Mouse (Mus musculus): ENCODE measurements around the gene Igfals. TPM values are rescaled to one million over a fixed set of nuclear protein-coding genes. Genes with fewer than 3 reads are reported as not detected.

Gene Igfals
- polyA plus RNA-seq, 1 experiment from 2014 or later, result 1.2 TPM

DNA sequence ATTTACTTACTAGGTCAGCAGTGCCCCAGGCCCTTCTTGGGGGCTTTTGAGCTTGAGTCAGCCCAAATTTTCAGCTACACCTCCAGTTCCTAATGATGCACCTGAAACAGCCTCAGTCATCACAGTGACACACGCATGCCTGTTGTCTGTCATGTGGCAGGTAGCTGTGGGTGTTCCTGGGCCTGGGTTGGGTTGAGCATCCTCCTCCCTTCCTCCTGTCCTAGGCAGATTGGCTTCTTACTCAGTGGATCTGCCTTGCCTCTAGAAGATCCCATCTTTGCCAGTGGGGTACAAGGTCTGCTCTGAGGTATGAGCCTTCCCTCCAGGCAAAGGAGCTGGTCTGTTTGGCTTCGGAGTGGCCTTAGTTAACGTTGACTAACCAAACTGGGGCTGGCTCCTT is 23.1 kb downstream of the Igfals start:
- Histone ChIP-seq H3K9me3 (ENCODE audit: control insufficient read depth, low read length) (no peaks in the 10 kb centered on the region), H3K4me1 (replicated peaks; ENCODE audit: control insufficient read depth, insufficient read depth, low read length) (peaks cover 18% of the 10 kb centered on the region), H3K4me2 (ENCODE audit: low read depth, low read length) (no peak overlapping the region), H3K27ac (ENCODE audit: low read length) (no peak overlapping the region), H3K4me3 (ENCODE audit: low read length) (no peak overlapping the region), H3K9ac (ENCODE audit: low read length) (no peak overlapping the region), H3K27me3 (ENCODE audit: control insufficient read depth, insufficient read depth, low read depth, low read length) (no peaks in the 10 kb centered on the region), H3K36me3 (ENCODE audit: control insufficient read depth, insufficient read depth, low read length) (peaks cover 30% of the 10 kb centered on the region)
- 67% methylated on average over 3 of the region's 3 CpGs for WGBS
- ATAC-seq (ENCODE audit: low read depth), result no peak

DNA sequence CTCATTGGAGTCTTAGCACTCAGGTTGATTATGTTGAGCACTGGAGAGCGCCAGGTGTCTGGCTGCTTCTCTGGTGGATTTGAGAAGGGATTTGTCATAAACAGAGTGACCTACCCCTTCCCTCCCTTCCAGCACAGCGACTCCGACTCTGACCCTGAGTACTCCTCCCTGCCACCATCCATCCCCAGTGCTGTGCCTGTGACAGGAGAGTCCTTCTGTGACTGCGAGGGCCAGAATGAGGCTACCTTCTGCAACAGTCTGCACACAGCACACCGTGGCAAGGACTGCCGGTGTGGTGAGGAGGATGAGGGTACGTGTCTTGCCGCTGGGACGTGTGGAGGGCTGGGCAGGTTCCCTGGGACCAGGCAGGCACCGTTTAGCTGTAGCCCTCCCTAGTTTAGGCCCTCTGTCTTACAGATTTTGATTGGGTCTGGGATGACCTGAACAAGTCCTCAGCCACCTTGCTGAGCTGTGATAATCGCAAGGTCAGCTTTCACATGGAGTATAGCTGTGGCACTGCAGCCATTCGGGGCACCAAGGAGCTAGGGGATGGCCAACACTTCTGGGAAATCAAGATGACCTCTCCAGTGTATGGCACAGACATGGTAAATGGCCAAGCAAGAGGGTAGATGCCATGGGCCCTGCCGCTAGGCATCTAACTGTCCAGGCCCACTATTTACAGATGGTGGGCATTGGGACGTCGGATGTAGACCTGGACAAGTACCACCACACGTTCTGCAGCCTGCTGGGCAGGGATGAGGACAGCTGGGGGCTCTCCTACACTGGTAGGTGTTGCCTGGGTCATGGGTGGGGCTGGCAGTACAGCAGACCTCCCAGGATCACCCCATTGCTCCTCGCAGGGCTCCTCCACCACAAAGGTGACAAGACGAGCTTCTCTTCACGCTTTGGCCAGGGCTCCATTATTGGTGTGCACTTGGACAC is 24.6 kb downstream of the Igfals start:
- Histone ChIP-seq H3K4me1 (replicated peaks; ENCODE audit: control insufficient read depth, insufficient read depth, low read length) (peaks cover 21% of the 10 kb centered on the region), H3K36me3 (ENCODE audit: control insufficient read depth, insufficient read depth, low read length) (peaks cover 30% of the 10 kb centered on the region), H3K4me2 (ENCODE audit: low read depth, low read length) (no peak overlapping the region), H3K27me3 (ENCODE audit: control insufficient read depth, insufficient read depth, low read depth, low read length) (no peaks in the 10 kb centered on the region), H3K9ac (ENCODE audit: low read length) (no peak overlapping the region), H3K9me3 (ENCODE audit: control insufficient read depth, low read length) (no peaks in the 10 kb centered on the region), H3K4me3 (ENCODE audit: low read length) (no peak overlapping the region), H3K27ac (ENCODE audit: low read length) (no peak overlapping the region)
- ATAC-seq (ENCODE audit: low read depth), result no peak
- WGBS, result 76% methylated on average over 19 of the region's 19 CpGs

DNA sequence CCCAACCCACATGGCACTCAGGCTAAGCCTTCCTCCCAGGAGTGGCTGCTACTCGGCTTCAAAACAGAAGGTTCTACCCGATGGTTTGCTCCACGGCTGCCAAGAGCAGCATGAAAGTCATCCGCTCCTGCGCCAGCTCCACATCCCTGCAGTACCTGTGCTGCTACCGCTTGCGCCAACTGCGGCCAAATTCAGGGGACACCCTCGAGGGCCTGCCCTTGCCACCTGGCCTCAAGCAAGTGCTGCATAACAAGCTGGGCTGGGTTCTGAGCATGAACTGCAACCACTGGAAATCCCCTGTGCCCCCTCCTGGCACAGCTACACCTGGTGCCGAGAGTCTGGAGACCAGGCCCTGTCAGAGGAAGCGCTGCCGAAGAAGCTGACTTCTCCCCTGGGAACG is 25.5 kb downstream of the Igfals start:
- Histone ChIP-seq H3K9me3 (ENCODE audit: control insufficient read depth, low read length) (no peaks in the 10 kb centered on the region), H3K36me3 (ENCODE audit: control insufficient read depth, insufficient read depth, low read length) (peaks cover 30% of the 10 kb centered on the region), H3K4me3 (ENCODE audit: low read length) (no peak overlapping the region), H3K27ac (ENCODE audit: low read length) (no peak overlapping the region), H3K27me3 (ENCODE audit: control insufficient read depth, insufficient read depth, low read depth, low read length) (no peaks in the 10 kb centered on the region), H3K4me1 (replicated peaks; ENCODE audit: control insufficient read depth, insufficient read depth, low read length) (peaks cover 23% of the 10 kb centered on the region), H3K9ac (ENCODE audit: low read length) (no peak overlapping the region), H3K4me2 (ENCODE audit: low read depth, low read length) (no peak overlapping the region)
- ATAC-seq (ENCODE audit: low read depth), result no peak
- WGBS, result 78% methylated on average over 13 of the region's 13 CpGs

DNA sequence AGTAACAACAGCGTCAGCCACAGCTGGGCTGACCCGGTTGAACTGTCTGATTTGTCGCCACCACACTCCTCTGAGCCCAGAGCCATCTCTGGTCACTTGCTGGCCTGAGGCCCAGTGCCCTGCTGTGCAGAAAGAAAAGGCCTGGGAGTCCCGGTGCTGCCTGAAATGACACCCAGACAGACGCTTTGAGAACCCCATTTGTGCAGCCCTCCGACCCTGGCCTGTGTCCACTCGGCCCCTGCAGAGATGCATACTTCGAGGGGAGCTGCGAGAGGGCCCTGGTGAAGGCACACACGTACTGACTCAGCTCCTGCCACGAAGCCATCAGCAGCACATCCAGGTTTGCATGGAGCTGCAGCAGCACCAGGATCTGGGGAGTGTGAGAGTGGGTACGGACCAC is 27.0 kb downstream of the Igfals start:
- H3K9me3 ChIP-seq (ENCODE audit: control insufficient read depth, low read length), result no peaks in the 10 kb centered on the region
- no peak overlapping the region for H3K4me3 ChIP-seq (ENCODE audit: low read length)
- H3K9ac ChIP-seq (ENCODE audit: low read length), result no peak overlapping the region
- H3K27ac ChIP-seq (ENCODE audit: low read length), result no peak overlapping the region
- ATAC-seq (ENCODE audit: low read depth), result no peak
- H3K4me1 ChIP-seq (replicated peaks; ENCODE audit: control insufficient read depth, insufficient read depth, low read length), result peaks cover 25% of the 10 kb centered on the region
- H3K36me3 ChIP-seq (ENCODE audit: control insufficient read depth, insufficient read depth, low read length), result peaks cover 30% of the 10 kb centered on the region
- H3K27me3 ChIP-seq (ENCODE audit: control insufficient read depth, insufficient read depth, low read depth, low read length), result no peaks in the 10 kb centered on the region
- H3K4me2 ChIP-seq (ENCODE audit: low read depth, low read length), result no peak overlapping the region
- WGBS, result 85% methylated on average over 12 of the region's 12 CpGs

GRCm38 (mm10) chr17:24893276-24893675 is 27.5 kb downstream of the Igfals start:
- Histone ChIP-seq H3K36me3 (ENCODE audit: control insufficient read depth, insufficient read depth, low read length) (peaks cover 30% of the 10 kb centered on the region), H3K9me3 (ENCODE audit: control insufficient read depth, low read length) (no peaks in the 10 kb centered on the region), H3K4me3 (ENCODE audit: low read length) (no peak overlapping the region), H3K27ac (ENCODE audit: low read length) (no peak overlapping the region), H3K4me1 (replicated peaks; ENCODE audit: control insufficient read depth, insufficient read depth, low read length) (peaks cover 21% of the 10 kb centered on the region), H3K9ac (ENCODE audit: low read length) (no peak overlapping the region), H3K27me3 (ENCODE audit: control insufficient read depth, insufficient read depth, low read depth, low read length) (no peaks in the 10 kb centered on the region), H3K4me2 (ENCODE audit: low read depth, low read length) (no peak overlapping the region)
- 88% methylated on average over 2 of the region's 2 CpGs for WGBS
- ATAC-seq (ENCODE audit: low read depth), result no peak

DNA sequence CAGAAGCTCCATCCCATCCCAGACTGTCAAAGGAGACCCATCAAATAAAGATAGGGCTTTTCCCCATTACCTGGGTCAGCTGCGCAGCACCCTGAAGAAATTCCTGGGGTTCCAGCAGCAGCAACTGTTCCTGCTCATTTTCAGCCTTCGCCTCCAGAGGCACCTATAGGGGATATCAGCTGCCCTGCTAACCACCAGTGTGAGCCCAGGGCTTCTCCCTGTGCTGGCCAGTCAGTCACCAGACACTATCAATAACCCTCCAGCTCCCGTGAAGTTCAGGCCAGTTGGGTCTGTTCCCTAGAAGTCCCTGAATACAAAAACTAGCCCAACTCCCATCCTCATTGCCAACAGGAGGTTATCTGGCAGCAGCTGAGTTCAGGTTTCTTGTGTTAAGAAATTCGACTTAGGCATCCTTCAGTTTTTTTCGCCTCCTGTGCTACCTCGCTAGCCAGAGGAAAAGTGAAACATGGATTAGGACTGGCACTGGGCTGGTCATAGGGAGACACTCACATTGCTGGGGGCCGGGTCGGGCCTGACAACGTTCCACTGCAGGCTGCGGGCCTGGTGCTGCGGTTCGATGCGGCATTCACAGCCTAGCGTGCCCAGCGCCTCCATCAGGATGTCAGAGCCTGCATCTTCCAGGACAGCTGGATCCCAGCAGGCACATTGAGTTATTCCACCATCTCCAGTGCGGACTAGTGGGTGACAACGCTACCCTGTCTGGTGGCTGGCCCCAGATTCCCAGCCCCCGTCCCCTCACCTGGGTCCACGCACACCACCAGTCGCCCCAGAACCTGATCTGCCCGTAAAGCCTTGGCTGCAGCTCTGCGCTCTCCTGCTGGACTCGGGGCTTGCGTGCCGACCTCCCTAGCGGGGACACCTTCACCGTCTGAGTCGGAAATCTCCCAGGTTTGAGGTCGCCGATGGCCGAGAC is 28.5 kb downstream of the Igfals start:
- H3K27ac ChIP-seq (ENCODE audit: low read length), result peak overlapping the region; percentile 86
- no peaks in the 10 kb centered on the region for H3K9me3 ChIP-seq (ENCODE audit: control insufficient read depth, low read length)
- peaks cover 21% of the 10 kb centered on the region for H3K4me1 ChIP-seq (replicated peaks; ENCODE audit: control insufficient read depth, insufficient read depth, low read length)
- H3K4me3 ChIP-seq (ENCODE audit: low read length), result peak overlapping the region; percentile 61
- peak; percentile 6 for ATAC-seq (ENCODE audit: low read depth)
- peak overlapping the region; percentile 97 for H3K4me2 ChIP-seq (ENCODE audit: low read depth, low read length)
- peak overlapping the region; percentile 96 for H3K9ac ChIP-seq (ENCODE audit: low read length)
- H3K36me3 ChIP-seq (ENCODE audit: control insufficient read depth, insufficient read depth, low read length), result peaks cover 35% of the 10 kb centered on the region
- WGBS, result 9% methylated on average over 31 of the region's 31 CpGs
- H3K27me3 ChIP-seq (ENCODE audit: control insufficient read depth, insufficient read depth, low read depth, low read length), result no peaks in the 10 kb centered on the region

GRCm38 (mm10) chr17:24894995-24895547 is 29.3 kb downstream of the Igfals start, which contains the start of the genes Eme2 and Mrps34:
TSS of gene Eme2 (minus strand) at chr17:24895087.
TSS of gene Mrps34 (plus strand) at chr17:24895116.
- peak; percentile 61 for ATAC-seq (ENCODE audit: low read depth)
- no peaks in the 10 kb centered on the region for H3K9me3 ChIP-seq (ENCODE audit: control insufficient read depth, low read length)
- H3K4me1 ChIP-seq (replicated peaks; ENCODE audit: control insufficient read depth, insufficient read depth, low read length), result peaks cover 21% of the 10 kb centered on the region
- H3K9ac ChIP-seq (ENCODE audit: low read length), result peak within 1 kb of the TSS; percentile 96
- peak within 1 kb of the TSS; percentile 61 for H3K4me3 ChIP-seq (ENCODE audit: low read length)
- H3K4me2 ChIP-seq (ENCODE audit: low read depth, low read length), result peak within 1 kb of the TSS; percentile 97
- WGBS, result under 1% methylated on average over 61 of the region's 62 CpGs
- no peaks in the 10 kb centered on the region for H3K27me3 ChIP-seq (ENCODE audit: control insufficient read depth, insufficient read depth, low read depth, low read length)
- H3K36me3 ChIP-seq (ENCODE audit: control insufficient read depth, insufficient read depth, low read length), result peaks cover 39% of the 10 kb centered on the region
- H3K27ac ChIP-seq (ENCODE audit: low read length), result peak within 1 kb of the TSS; percentile 86

- H3K4me3 ChIP-seq (ENCODE audit: low read length), result peak overlapping the region; percentile 61
- H3K27ac ChIP-seq (ENCODE audit: low read length), result peak overlapping the region; percentile 86
- no peaks in the 10 kb centered on the region for H3K27me3 ChIP-seq (ENCODE audit: control insufficient read depth, insufficient read depth, low read depth, low read length)
- H3K9me3 ChIP-seq (ENCODE audit: control insufficient read depth, low read length), result no peaks in the 10 kb centered on the region
- H3K4me1 ChIP-seq (replicated peaks; ENCODE audit: control insufficient read depth, insufficient read depth, low read length), result peaks cover 21% of the 10 kb centered on the region
- H3K4me2 ChIP-seq (ENCODE audit: low read depth, low read length), result peak overlapping the region; percentile 97
- H3K9ac ChIP-seq (ENCODE audit: low read length), result peak overlapping the region; percentile 96
- 7% methylated on average over 23 of the region's 23 CpGs for WGBS
- H3K36me3 ChIP-seq (ENCODE audit: control insufficient read depth, insufficient read depth, low read length), result peaks cover 39% of the 10 kb centered on the region
- no peak for ATAC-seq (ENCODE audit: low read depth)
Observed at GRCm38 (mm10) chr17:24895571-24896240, 29.9 kb downstream of the Igfals start.
